Mouse (Mus musculus) MEL (cell line): ENCODE measurements at regions not wholly inside any gene's neighbourhood (a gene's known extent, or its start where the extent isn't known, plus 50 kb on each side); places are given as distances from the start of the nearest gene placed in this dataset.

Experiments
- DNase-seq: peaks from one replicate; pipeline ENCODE4 v3.0.0; 2011; ENCODE audit warnings: low read depth, low spot score
- H3K27ac ChIP-seq: 2 replicates; pipeline ENCODE4 v1.5.1; 2012; ENCODE audit warnings: low read depth, mild to moderate bottlenecking, control low read depth, low read length, moderate library complexity; ENCODE audit not compliant: control insufficient read depth
- H3K27me3 ChIP-seq, 2 experiments: fragments of 150-350 bp in 1 of 2; sonication (generic) in 1 of 2; 2 replicates each; pipeline ENCODE4 v1.6.1; 2012; ENCODE audit warnings: low read length in 2 of 2, mild to moderate bottlenecking in 2 of 2, improper control_type of control experiment in 1 of 2, moderate library complexity in 1 of 2; ENCODE audit not compliant: insufficient read depth in 2 of 2, control insufficient read depth in 1 of 2
- H3K36me3 ChIP-seq, 2 experiments: 2 replicates each; pipeline ENCODE4 v1.6.1; 2012 to 2014; ENCODE audit warnings: low read length in 2 of 2, improper control_type of control experiment in 1 of 2, inconsistent platforms in 1 of 2, mild to moderate bottlenecking in 1 of 2; ENCODE audit not compliant: insufficient read depth in 2 of 2, control insufficient read depth in 1 of 2
- H3K4me1 ChIP-seq, 2 experiments: fragments of 150-350 bp in 1 of 2; sonication (generic) in 1 of 2; 2 replicates each; pipeline ENCODE4 v1.6.1; 2012; ENCODE audit warnings: low read length in 2 of 2, improper control_type of control experiment in 1 of 2, mild to moderate bottlenecking in 1 of 2; ENCODE audit not compliant: insufficient read depth in 2 of 2, control insufficient read depth in 1 of 2
- H3K4me3 ChIP-seq, 2 experiments: fragments of 150-350 bp in 1 of 2; sonication (generic) in 1 of 2; 2 replicates each; pipeline ENCODE4 v1.5.1; 2012; ENCODE audit warnings: low read depth in 2 of 2, low read length in 2 of 2, mild to moderate bottlenecking in 2 of 2, moderate library complexity in 2 of 2, control low read depth in 1 of 2, improper control_type of control experiment in 1 of 2; ENCODE audit not compliant: control insufficient read depth in 1 of 2, insufficient read depth in 1 of 2
- H3K79me2 ChIP-seq: 2 replicates; pipeline ENCODE4 v1.6.1; 2012; ENCODE audit warnings: mild to moderate bottlenecking, low read length, moderate library complexity; ENCODE audit not compliant: control insufficient read depth, poor library complexity, insufficient read depth
- H3K9ac ChIP-seq: 2 replicates; pipeline ENCODE4 v1.6.1; 2012; ENCODE audit warnings: low read depth, mild to moderate bottlenecking, control low read depth, low read length, moderate library complexity; ENCODE audit not compliant: control insufficient read depth, poor library complexity, severe bottlenecking
- H3K9me3 ChIP-seq: fragments of 150-350 bp; sonication (generic); replicated peaks from 2 replicates; pipeline ENCODE4 v1.6.1; 2012; ENCODE audit warnings: mild to moderate bottlenecking, low read length, improper control_type of control experiment, moderate library complexity; ENCODE audit not compliant: insufficient read depth
- CHD1 ChIP-seq: IDR thresholded peaks from 2 replicates; pipeline ENCODE4 v1.6.1; 2012; ENCODE audit warnings: low read depth, mild to moderate bottlenecking, inconsistent platforms, low read length, improper control_type of control experiment
- CHD2 ChIP-seq: IDR thresholded peaks from 2 replicates; pipeline ENCODE4 v1.6.1; 2011; ENCODE audit warnings: low read length, improper control_type of control experiment
- CTCF ChIP-seq, 3 experiments: IDR thresholded peaks in 2 of 3; conservative IDR thresholded peaks in 1 of 3; 2 replicates each; pipeline ENCODE4 v1.5.1; 2011 to 2012; ENCODE audit warnings: low read length in 3 of 3, low read depth in 2 of 3, mild to moderate bottlenecking in 2 of 3, improper control_type of control experiment in 1 of 3, inconsistent platforms in 1 of 3, mixed read lengths in 1 of 3, moderate library complexity in 1 of 3; ENCODE audit not compliant: control insufficient read depth in 1 of 3, insufficient read depth in 1 of 3, poor library complexity in 1 of 3, severe bottlenecking in 1 of 3
- E2F4 ChIP-seq: IDR thresholded peaks from 2 replicates; pipeline ENCODE4 v1.6.1; 2011; ENCODE audit warnings: low read depth, low read length, improper control_type of control experiment, borderline replicate concordance
- ELF1 ChIP-seq: IDR thresholded peaks from 2 replicates; pipeline ENCODE4 v1.6.1; 2014; ENCODE audit warnings: low read depth, mild to moderate bottlenecking, inconsistent platforms, low read length, improper control_type of control experiment, moderate library complexity
- GABPA ChIP-seq: IDR thresholded peaks from 2 replicates; pipeline ENCODE4 v1.6.1; 2012; ENCODE audit warnings: low read depth, mild to moderate bottlenecking, inconsistent platforms, low read length, improper control_type of control experiment, moderate library complexity
- GATA1 ChIP-seq: IDR thresholded peaks from 2 replicates; pipeline ENCODE4 v1.6.1; 2011; ENCODE audit warnings: low read depth, low read length, improper control_type of control experiment
- HCFC1 ChIP-seq: IDR thresholded peaks from 2 replicates; pipeline ENCODE4 v1.6.1; 2012; ENCODE audit warnings: low read depth, mild to moderate bottlenecking, inconsistent platforms, low read length, improper control_type of control experiment, moderate library complexity
- KAT2A ChIP-seq: conservative IDR thresholded peaks from 2 replicates; pipeline ENCODE4 v1.6.1; 2012; ENCODE audit warnings: low read depth, low read length, improper control_type of control experiment, inconsistent platforms
- MAFK ChIP-seq: IDR thresholded peaks from 2 replicates; pipeline ENCODE4 v1.6.1; 2011; ENCODE audit warnings: low read depth, mild to moderate bottlenecking, low read length, improper control_type of control experiment, borderline replicate concordance
- MAX ChIP-seq: IDR thresholded peaks from 2 replicates; pipeline ENCODE4 v1.6.1; 2011; ENCODE audit warnings: low read length, improper control_type of control experiment
- MXI1 ChIP-seq: IDR thresholded peaks from 2 replicates; pipeline ENCODE4 v1.6.1; 2011; ENCODE audit warnings: mild to moderate bottlenecking, low read depth, low read length, improper control_type of control experiment
- MYB ChIP-seq: IDR thresholded peaks from 2 replicates; pipeline ENCODE4 v1.6.1; 2011; ENCODE audit warnings: mild to moderate bottlenecking, low read depth, low read length, improper control_type of control experiment
- NELFE ChIP-seq: IDR thresholded peaks from 2 replicates; pipeline ENCODE4 v1.6.1; 2011; ENCODE audit warnings: low read depth, low read length, improper control_type of control experiment
- NRF1 ChIP-seq: IDR thresholded peaks from 2 replicates; pipeline ENCODE4 v1.6.1; 2014; ENCODE audit warnings: low read depth, mild to moderate bottlenecking, inconsistent platforms, low read length, improper control_type of control experiment, moderate library complexity; ENCODE audit not compliant: poor library complexity, insufficient read depth, severe bottlenecking
- POLR2A ChIP-seq, 2 experiments: IDR thresholded peaks; 2 replicates each; pipeline ENCODE4 v1.6.1; 2011 to 2012; ENCODE audit warnings: low read length in 2 of 2, mild to moderate bottlenecking in 2 of 2, control low read depth in 1 of 2, improper control_type of control experiment in 1 of 2, low read depth in 1 of 2, moderate library complexity in 1 of 2; ENCODE audit not compliant: control insufficient read depth in 1 of 2, insufficient read depth in 1 of 2, poor library complexity in 1 of 2
- POLR2AphosphoS2 ChIP-seq: IDR thresholded peaks from 2 replicates; pipeline ENCODE4 v1.6.1; 2011; ENCODE audit warnings: low read length, improper control_type of control experiment
- RCOR1 ChIP-seq: IDR thresholded peaks from 2 replicates; pipeline ENCODE4 v1.6.1; 2012; ENCODE audit warnings: low read depth, mild to moderate bottlenecking, inconsistent platforms, low read length, improper control_type of control experiment
- SIN3A ChIP-seq: IDR thresholded peaks from 2 replicates; pipeline ENCODE4 v1.6.1; 2012; ENCODE audit warnings: low read length, improper control_type of control experiment, inconsistent platforms
- SMC3 ChIP-seq: IDR thresholded peaks from 2 replicates; pipeline ENCODE4 v1.6.1; 2011; ENCODE audit warnings: low read depth, low read length, improper control_type of control experiment
- TBP ChIP-seq: IDR thresholded peaks from 2 replicates; pipeline ENCODE4 v1.8.0; 2011; ENCODE audit warnings: low read depth, low read length, improper control_type of control experiment
- TCF12 ChIP-seq: IDR thresholded peaks from 2 replicates; pipeline ENCODE4 v1.6.1; 2014; ENCODE audit warnings: low read depth, mild to moderate bottlenecking, inconsistent platforms, low read length, improper control_type of control experiment, moderate library complexity
- UBTF ChIP-seq: IDR thresholded peaks from 2 replicates; pipeline ENCODE4 v1.6.1; 2012; ENCODE audit warnings: low read depth, mild to moderate bottlenecking, inconsistent platforms, low read length, improper control_type of control experiment, moderate library complexity, borderline replicate concordance; ENCODE audit not compliant: insufficient read depth
- USF1 ChIP-seq: IDR thresholded peaks from 2 replicates; pipeline ENCODE4 v1.6.1; 2014; ENCODE audit warnings: low read depth, mild to moderate bottlenecking, inconsistent platforms, low read length, improper control_type of control experiment, moderate library complexity
- USF2 ChIP-seq, 2 experiments: IDR thresholded peaks; 2 replicates each; pipeline ENCODE4 v1.6.1; 2011 to 2012; ENCODE audit warnings: improper control_type of control experiment in 2 of 2, low read length in 2 of 2, borderline replicate concordance in 1 of 2, inconsistent platforms in 1 of 2, low read depth in 1 of 2, mild to moderate bottlenecking in 1 of 2; ENCODE audit not compliant: insufficient read depth in 1 of 2
- ZKSCAN1 ChIP-seq: IDR thresholded peaks from 2 replicates; pipeline ENCODE4 v1.6.1; 2012; ENCODE audit warnings: low read depth, mild to moderate bottlenecking, inconsistent platforms, low read length, improper control_type of control experiment, moderate library complexity
- ZMIZ1 ChIP-seq: IDR thresholded peaks from 2 replicates; pipeline ENCODE4 v1.6.1; 2012; ENCODE audit warnings: low read depth, mild to moderate bottlenecking, inconsistent platforms, low read length, improper control_type of control experiment, moderate library complexity
- ZNF384 ChIP-seq: IDR thresholded peaks from 2 replicates; pipeline ENCODE4 v1.6.1; 2012; ENCODE audit warnings: low read depth, mild to moderate bottlenecking, inconsistent platforms, low read length, improper control_type of control experiment

DNA sequence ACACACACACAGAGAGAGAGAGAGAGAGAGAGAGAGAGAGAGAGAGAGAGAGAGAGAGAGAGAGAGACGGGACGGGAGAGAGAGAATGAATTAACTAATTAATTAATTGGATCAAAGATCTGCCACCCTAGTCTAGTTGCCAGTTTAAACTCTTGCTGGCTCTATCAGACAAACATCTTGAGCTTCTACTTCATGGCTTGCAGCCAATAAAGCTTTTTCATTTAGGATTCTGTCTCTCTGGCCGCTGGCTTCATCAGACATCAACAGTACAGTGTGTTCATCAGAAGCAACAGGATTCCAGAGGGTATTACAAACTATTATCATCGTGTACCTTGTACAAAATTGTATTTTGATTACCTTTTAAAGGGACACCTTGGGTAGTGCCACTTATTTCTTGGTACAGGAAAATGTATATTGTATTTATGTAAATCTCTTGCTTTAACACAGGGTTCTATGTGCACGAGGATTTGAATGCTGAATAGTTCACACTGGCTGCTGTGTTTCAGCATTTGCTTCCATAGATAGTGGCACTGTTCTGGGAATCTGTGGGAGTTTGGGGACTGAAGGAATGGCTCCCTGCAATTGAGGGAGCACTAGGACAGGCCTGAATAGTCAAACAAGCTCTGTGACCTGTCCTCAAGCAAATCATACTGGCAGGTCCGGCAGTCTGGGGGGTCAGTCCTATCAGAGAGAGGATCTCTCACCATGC is 293.9 kb upstream of the Sphkap start:
- H3K4me1 ChIP-seq = no peaks in the 10 kb centered on the region
- no peak for DNase-seq
- H3K4me3 ChIP-seq = no peak overlapping the region
- TF ChIP-seq CHD2 (no peak), E2F4 (no peak), POLR2A (IDR thresholded peaks at IDR 0.05; ENCODE audit: control insufficient read depth in 1 of 2, insufficient read depth in 1 of 2, low read depth in 1 of 2, low read length in 2 of 2, poor library complexity in 1 of 2) (no peak), UBTF (no peak), MAFK (no peak), SIN3A (no peak), RCOR1 (no peak), POLR2AphosphoS2 (no peak), ELF1 (no peak), CTCF (IDR thresholded peaks at IDR 0.05 in 2 of 3, conservative IDR thresholded peaks at IDR 0.05 in 1 of 3; ENCODE audit: control insufficient read depth in 1 of 3, insufficient read depth in 1 of 3, low read depth in 2 of 3, low read length in 3 of 3, poor library complexity in 1 of 3, severe bottlenecking in 1 of 3) (no peak), GABPA (no peak), NELFE (no peak), ZKSCAN1 (no peak), CHD1 (no peak), TCF12 (no peak), MAX (no peak), USF2 (IDR thresholded peaks at IDR 0.05; ENCODE audit: borderline replicate concordance in 1 of 2, insufficient read depth in 1 of 2, low read depth in 1 of 2, low read length in 2 of 2) (no peak), NRF1 (no peak), MXI1 (no peak)
- H3K79me2 ChIP-seq = no peaks in the 10 kb centered on the region
- H3K9me3 ChIP-seq = no peaks in the 10 kb centered on the region
- H3K36me3 ChIP-seq = no peaks in the 10 kb centered on the region
- no peak overlapping the region for H3K9ac ChIP-seq
- no peak overlapping the region for H3K27ac ChIP-seq
- no peaks in the 10 kb centered on the region for H3K27me3 ChIP-seq

DNA sequence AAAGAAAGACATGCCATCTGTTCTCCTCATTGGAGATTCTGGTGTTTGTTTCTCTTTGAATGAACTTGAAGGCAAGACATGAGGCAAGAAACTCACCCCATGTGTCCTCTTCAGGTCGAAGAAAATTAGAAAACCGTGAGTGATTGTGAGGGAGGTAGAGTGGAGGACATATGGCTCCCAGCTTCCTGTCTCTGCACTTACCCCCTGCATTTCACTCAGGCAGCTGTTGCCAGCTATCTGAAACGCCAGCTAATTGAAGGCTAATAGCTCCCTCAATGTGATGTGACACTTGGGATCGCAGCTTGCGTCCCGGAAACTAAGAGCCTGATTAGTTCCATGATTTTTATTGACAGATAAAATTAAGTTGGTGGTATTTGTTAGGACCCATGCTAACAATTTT is 289.4 kb upstream of the Sphkap start:
- Histone ChIP-seq H3K4me3 (no peak overlapping the region), H3K4me1 (no peaks in the 10 kb centered on the region), H3K79me2 (no peaks in the 10 kb centered on the region)

More for the DNA sequence above, 289.4 kb upstream of the Sphkap start:
- H3K9ac ChIP-seq = no peak overlapping the region
- H3K36me3 ChIP-seq = no peaks in the 10 kb centered on the region
- no peak for DNase-seq
- TF ChIP-seq HCFC1 = no peak
- no peak for TF ChIP-seq POLR2A (IDR thresholded peaks at IDR 0.05; ENCODE audit: control insufficient read depth in 1 of 2, insufficient read depth in 1 of 2, low read depth in 1 of 2, low read length in 2 of 2, poor library complexity in 1 of 2)
- TF ChIP-seq UBTF = no peak
- no peak for TF ChIP-seq MAFK
- TF ChIP-seq CHD1 = no peak
- no peak for TF ChIP-seq NELFE
- no peak for TF ChIP-seq ZNF384
- TF ChIP-seq SIN3A = no peak
- no peak for TF ChIP-seq MXI1
- no peak for TF ChIP-seq KAT2A
- TF ChIP-seq CTCF (IDR thresholded peaks at IDR 0.05 in 2 of 3, conservative IDR thresholded peaks at IDR 0.05 in 1 of 3; ENCODE audit: control insufficient read depth in 1 of 3, insufficient read depth in 1 of 3, low read depth in 2 of 3, low read length in 3 of 3, poor library complexity in 1 of 3, severe bottlenecking in 1 of 3) = no peak
- no peak for TF ChIP-seq MYB
- TF ChIP-seq TBP = no peak
- TF ChIP-seq RCOR1 = no peak
- TF ChIP-seq ZMIZ1 = no peak
- no peak for TF ChIP-seq GATA1
- TF ChIP-seq USF1 = no peak
- TF ChIP-seq ELF1 = no peak
- TF ChIP-seq SMC3 = no peak
- no peak overlapping the region for H3K27ac ChIP-seq
- H3K9me3 ChIP-seq = no peaks in the 10 kb centered on the region
- H3K27me3 ChIP-seq = no peaks in the 10 kb centered on the region
